Mouse (Mus musculus) thymus, adult 2 months (tissue): ENCODE measurements around the gene Ccp110.

ENCODE experiments used
- CTCF ChIP-seq: fragments of 200-500 bp; IDR thresholded peaks from 2 replicates; pipeline ENCODE4 v1.5.1; 2012; ENCODE audit warnings: mild to moderate bottlenecking, control low read depth, low read length, moderate library complexity, borderline replicate concordance; ENCODE audit not compliant: control insufficient read depth, poor library complexity, insufficient read depth; ENCODE audit errors: extremely low read depth
- POLR2A ChIP-seq: fragments of 200-500 bp; IDR thresholded peaks from 2 replicates; pipeline ENCODE4 v1.6.1; 2012; ENCODE audit warnings: mild to moderate bottlenecking, low read length, control low read depth, moderate library complexity; ENCODE audit not compliant: control insufficient read depth, poor library complexity, insufficient read depth; ENCODE audit errors: extremely low read depth

DNA sequence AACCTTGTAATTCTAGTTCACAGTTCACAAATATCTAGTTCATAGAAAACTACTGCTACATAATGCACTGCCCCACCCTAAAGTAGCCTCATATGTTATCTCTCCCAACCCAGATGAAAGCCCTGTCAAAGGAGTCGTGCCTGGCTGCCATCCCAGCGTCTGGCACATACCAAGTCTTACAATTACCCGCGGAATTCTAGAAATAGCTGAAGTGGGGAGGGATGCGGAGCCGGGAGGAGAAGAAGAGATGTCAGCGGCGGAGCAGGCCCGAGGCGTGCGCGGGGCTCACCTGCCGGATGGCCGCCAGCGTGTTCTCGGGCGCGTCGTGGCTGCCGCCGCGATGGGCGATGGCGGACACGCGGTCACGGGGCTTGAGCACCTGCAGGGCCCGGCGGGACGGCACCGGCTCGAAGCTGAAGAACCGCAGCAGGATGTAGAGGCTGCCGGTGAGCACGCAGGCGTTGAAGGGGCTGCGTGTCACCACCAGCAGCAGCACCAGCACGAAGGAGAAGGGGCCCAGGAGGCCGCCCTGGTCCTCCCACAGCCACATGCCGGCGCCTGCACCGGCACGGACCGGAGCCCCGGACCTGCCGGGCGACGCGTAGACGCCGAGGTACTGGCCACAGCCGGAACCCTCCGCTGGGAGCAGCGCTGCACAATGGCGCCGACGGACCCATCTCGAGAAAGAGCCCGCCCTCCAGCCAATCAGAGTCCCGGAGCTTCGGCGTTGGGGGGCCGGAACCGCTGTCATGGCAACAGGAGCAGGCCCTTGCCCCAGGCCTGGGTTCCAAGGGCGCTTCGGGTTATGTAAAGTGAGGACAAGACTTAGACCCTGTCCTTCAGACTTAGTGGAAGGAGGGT, 7.0 kb upstream of the Ccp110 start, which contains the start of gene Gde1:
- TF ChIP-seq CTCF (0 out of 2 replicates have a peak, but pooled peaks have one; percentile 36), POLR2A (0 out of 2 replicates have a peak, but pooled peaks have one; percentile 18)
